Mouse (Mus musculus) testis, adult 2 months (tissue): Measurements from ENCODE around the gene Arntl2. TPM values are rescaled to one million over a fixed set of nuclear protein-coding genes. Genes with fewer than 3 reads are reported as not detected.

Experiments
- H3K27ac ChIP-seq: fragments of 200-500 bp; 2 replicates; pipeline ENCODE4 v1.5.1; 2012; ENCODE audit warnings: low read depth, low read length; ENCODE audit not compliant: control insufficient read depth, insufficient read depth
- H3K27me3 ChIP-seq: fragments of 200-500 bp; 2 replicates; pipeline ENCODE4 v1.6.1; 2012; ENCODE audit warnings: mild to moderate bottlenecking, low read length, moderate library complexity; ENCODE audit not compliant: control insufficient read depth, insufficient read depth
- H3K36me3 ChIP-seq: fragments of 200-500 bp; 2 replicates; pipeline ENCODE4 v1.6.1; 2012; ENCODE audit warnings: mild to moderate bottlenecking, low read length; ENCODE audit not compliant: control insufficient read depth, insufficient read depth
- H3K4me1 ChIP-seq: fragments of 200-500 bp; 2 replicates; pipeline ENCODE4 v1.6.1; 2012; ENCODE audit warnings: low read length; ENCODE audit not compliant: control insufficient read depth, insufficient read depth
- H3K4me3 ChIP-seq: fragments of 200-500 bp; 2 replicates; pipeline ENCODE4 v1.5.1; 2012; ENCODE audit warnings: low read depth, mild to moderate bottlenecking, low read length, moderate library complexity, mixed read lengths; ENCODE audit not compliant: control insufficient read depth
- CTCF ChIP-seq: fragments of 200-500 bp; IDR thresholded peaks from 2 replicates; pipeline ENCODE4 v1.5.1; 2012; ENCODE audit warnings: low read depth, mild to moderate bottlenecking, inconsistent platforms, low read length, moderate library complexity; ENCODE audit not compliant: control insufficient read depth, insufficient read depth, insufficient replicate concordance
- POLR2A ChIP-seq: fragments of 200-500 bp; IDR thresholded peaks from 2 replicates; pipeline ENCODE4 v1.6.1; 2012; ENCODE audit warnings: low read depth, mild to moderate bottlenecking, inconsistent platforms, low read length, moderate library complexity; ENCODE audit not compliant: control insufficient read depth
- polyA plus RNA-seq: library from polyadenylated mRNA; depleted of rRNA; stranded (reverse); fragments of >200 nt; gene quantifications from 2 replicates; pipeline ENCODE4 v1.2.3, GENCODE M21; 2012

Arntl2 gene
- polyA plus RNA-seq, 1 experiment: 3.0 TPM

- Histone ChIP-seq H3K27ac (no peak overlapping the region), H3K27me3 (peaks cover 2% of the 10 kb centered on the region; the same call in 1 of the 2 replicates), H3K4me1 (peaks cover 15% of the 10 kb centered on the region), H3K36me3 (no peaks in the 10 kb centered on the region), H3K4me3 (no peak overlapping the region)
- TF ChIP-seq POLR2A (no peak), CTCF (no peak)
Measured at GRCm38 (mm10) chr6:146793527-146793926, 2.3 kb upstream of the Arntl2 start.

- Histone ChIP-seq H3K27ac (no peak overlapping the region), H3K27me3 (peaks cover 2% of the 10 kb centered on the region; the same call in 1 of the 2 replicates), H3K4me1 (peaks cover 15% of the 10 kb centered on the region), H3K36me3 (no peaks in the 10 kb centered on the region), H3K4me3 (peak overlapping the region; percentile 50)
- TF ChIP-seq POLR2A (no peak), CTCF (no peak)
Measured at GRCm38 (mm10) chr6:146795166-146795923, 510 bp upstream of the Arntl2 start.

GRCm38 (mm10) chr6:146797446-146797845 is 1.6 kb downstream of the Arntl2 start:
- Histone ChIP-seq H3K27ac (no peak overlapping the region), H3K4me3 (no peak overlapping the region), H3K27me3 (peaks cover 2% of the 10 kb centered on the region; the same call in 1 of the 2 replicates), H3K36me3 (no peaks in the 10 kb centered on the region), H3K4me1 (peaks cover 15% of the 10 kb centered on the region)
- TF ChIP-seq POLR2A (no peak), CTCF (no peak)

GRCm38 (mm10) chr6:146809991-146810390 is 14.1 kb downstream of the Arntl2 start:
- H3K4me1 ChIP-seq: no peaks in the 10 kb centered on the region
- TF ChIP-seq CTCF (no peak), POLR2A (no peak)

GRCm38 (mm10) chr6:146813007-146813406 is 17.2 kb downstream of the Arntl2 start:
- H3K27ac ChIP-seq: no peak overlapping the region
- no peaks in the 10 kb centered on the region for H3K27me3 ChIP-seq
- no peaks in the 10 kb centered on the region for H3K4me1 ChIP-seq
- H3K36me3 ChIP-seq: no peaks in the 10 kb centered on the region
- TF ChIP-seq CTCF (no peak), POLR2A (no peak)
- H3K4me3 ChIP-seq: no peak overlapping the region

More at GRCm38 (mm10) chr6:146809991-146810390, 14.1 kb downstream of the Arntl2 start:
- Histone ChIP-seq H3K36me3 (no peaks in the 10 kb centered on the region), H3K4me3 (no peak overlapping the region), H3K27ac (no peak overlapping the region), H3K27me3 (no peaks in the 10 kb centered on the region)

- H3K4me3 ChIP-seq: peak overlapping the region; percentile 75
- TF ChIP-seq CTCF: no peak
- TF ChIP-seq POLR2A: peak; percentile 61
- H3K4me1 ChIP-seq: peaks cover 3% of the 10 kb centered on the region; the same call in 1 of the 2 replicates
- H3K27me3 ChIP-seq: no peaks in the 10 kb centered on the region
- H3K36me3 ChIP-seq: no peaks in the 10 kb centered on the region
- peak overlapping the region; percentile 68; the same call in 1 of the 2 replicates for H3K27ac ChIP-seq
Measured at GRCm38 (mm10) chr6:146820177-146820965, 24.5 kb downstream of the Arntl2 start.

- Histone ChIP-seq H3K4me3 (no peak overlapping the region), H3K27me3 (no peaks in the 10 kb centered on the region), H3K36me3 (no peaks in the 10 kb centered on the region), H3K27ac (no peak overlapping the region), H3K4me1 (peaks cover 3% of the 10 kb centered on the region; the same call in 1 of the 2 replicates)
- TF ChIP-seq CTCF (no peak), POLR2A (no peak)
Measured at GRCm38 (mm10) chr6:146821958-146822357, 26.1 kb downstream of the Arntl2 start.
